Mouse (Mus musculus) MEL (cell line): ENCODE data around the gene Slitrk5.
"Not testable (repeated sequence)": the region's sequence is repeated elsewhere in the genome, so short reads cannot be mapped to it uniquely, and the experiment has no call there.

Experiments used
- CHD2 ChIP-seq: IDR thresholded peaks from 2 replicates; pipeline ENCODE4 v1.6.1; 2011; ENCODE audit warnings: low read length, improper control_type of control experiment
- CTCF ChIP-seq, 3 experiments: IDR thresholded peaks in 2 of 3; conservative IDR thresholded peaks in 1 of 3; 2 replicates each; pipeline ENCODE4 v1.5.1; 2011 to 2012; ENCODE audit warnings: low read length in 3 of 3, low read depth in 2 of 3, mild to moderate bottlenecking in 2 of 3, improper control_type of control experiment in 1 of 3, inconsistent platforms in 1 of 3, mixed read lengths in 1 of 3, moderate library complexity in 1 of 3; ENCODE audit not compliant: control insufficient read depth in 1 of 3, insufficient read depth in 1 of 3, poor library complexity in 1 of 3, severe bottlenecking in 1 of 3
- ELF1 ChIP-seq: IDR thresholded peaks from 2 replicates; pipeline ENCODE4 v1.6.1; 2014; ENCODE audit warnings: low read depth, mild to moderate bottlenecking, inconsistent platforms, low read length, improper control_type of control experiment, moderate library complexity
- EP300 ChIP-seq, 2 experiments: IDR thresholded peaks; 2 replicates each; pipeline ENCODE4 v1.6.1; 2011; ENCODE audit warnings: improper control_type of control experiment in 2 of 2, low read length in 2 of 2, low read depth in 1 of 2, mild to moderate bottlenecking in 1 of 2
- GATA1 ChIP-seq: IDR thresholded peaks from 2 replicates; pipeline ENCODE4 v1.6.1; 2011; ENCODE audit warnings: low read depth, low read length, improper control_type of control experiment
- NELFE ChIP-seq: IDR thresholded peaks from 2 replicates; pipeline ENCODE4 v1.6.1; 2011; ENCODE audit warnings: low read depth, low read length, improper control_type of control experiment
- POLR2A ChIP-seq, 2 experiments: IDR thresholded peaks; 2 replicates each; pipeline ENCODE4 v1.6.1; 2011 to 2012; ENCODE audit warnings: low read length in 2 of 2, mild to moderate bottlenecking in 2 of 2, control low read depth in 1 of 2, improper control_type of control experiment in 1 of 2, low read depth in 1 of 2, moderate library complexity in 1 of 2; ENCODE audit not compliant: control insufficient read depth in 1 of 2, insufficient read depth in 1 of 2, poor library complexity in 1 of 2
- TAL1 ChIP-seq: IDR thresholded peaks from 2 replicates; pipeline ENCODE4 v1.6.1; 2012; ENCODE audit warnings: mild to moderate bottlenecking, inconsistent platforms, low read length, moderate library complexity, mixed read lengths
- TCF12 ChIP-seq: IDR thresholded peaks from 2 replicates; pipeline ENCODE4 v1.6.1; 2014; ENCODE audit warnings: low read depth, mild to moderate bottlenecking, inconsistent platforms, low read length, improper control_type of control experiment, moderate library complexity
- USF1 ChIP-seq: IDR thresholded peaks from 2 replicates; pipeline ENCODE4 v1.6.1; 2014; ENCODE audit warnings: low read depth, mild to moderate bottlenecking, inconsistent platforms, low read length, improper control_type of control experiment, moderate library complexity

GRCm38 (mm10) chr14:111690139-111690538, 15.2 kb downstream of the Slitrk5 start:
- TF ChIP-seq POLR2A (IDR thresholded peaks at IDR 0.05; ENCODE audit: control insufficient read depth in 1 of 2, insufficient read depth in 1 of 2, low read depth in 1 of 2, low read length in 2 of 2, poor library complexity in 1 of 2); CTCF (IDR thresholded peaks at IDR 0.05 in 2 of 3, conservative IDR thresholded peaks at IDR 0.05 in 1 of 3; ENCODE audit: control insufficient read depth in 1 of 3, insufficient read depth in 1 of 3, low read depth in 2 of 3, low read length in 3 of 3, poor library complexity in 1 of 3, severe bottlenecking in 1 of 3); NELFE; CHD2; ELF1; TAL1; USF1: not testable (repeated sequence)
- TF ChIP-seq GATA1, result peak; percentile 67
- peak; percentile 89 for TF ChIP-seq TCF12
- TF ChIP-seq EP300 (IDR thresholded peaks at IDR 0.05; ENCODE audit: low read depth in 1 of 2, low read length in 2 of 2), result peak; percentile 61 to 76
